Mouse (Mus musculus): ENCODE data around the gene Tjp1. TPM values are rescaled to one million over a fixed set of nuclear protein-coding genes. Genes with fewer than 3 reads are reported as not detected.

Gene Tjp1
- polyA plus RNA-seq, 1 experiment from 2014 or later = 33.9 TPM

GRCm38 (mm10) chr7:65484170-65484778 lies 43.3 kb downstream of the Tjp1 start:
- ATAC-seq (ENCODE audit: low FRiP score, low read depth) = no peak
- Histone ChIP-seq H3K36me3 (no peaks in the 10 kb centered on the region), H3K4me1 (peaks cover 8% of the 10 kb centered on the region), H3K27me3 (no peaks in the 10 kb centered on the region), H3K27ac (replicated peaks) (no peak overlapping the region), H3K9me3 (no peaks in the 10 kb centered on the region), H3K4me2 (replicated peaks) (no peak overlapping the region), H3K9ac (replicated peaks) (no peak overlapping the region), H3K4me3 (no peak overlapping the region)
- WGBS = 78% methylated on average over 5 of the region's 5 CpGs

- H3K9me3 ChIP-seq = no peaks in the 10 kb centered on the region
- H3K4me3 ChIP-seq = no peak overlapping the region
- peaks cover 8% of the 10 kb centered on the region for H3K4me1 ChIP-seq
- no peak overlapping the region for H3K27ac ChIP-seq (replicated peaks)
- WGBS = 71% methylated on average over 2 of the region's 2 CpGs
- H3K27me3 ChIP-seq = no peaks in the 10 kb centered on the region
- H3K36me3 ChIP-seq = no peaks in the 10 kb centered on the region
- no peak for ATAC-seq (ENCODE audit: low FRiP score, low read depth)
- H3K4me2 ChIP-seq (replicated peaks) = no peak overlapping the region
- H3K9ac ChIP-seq (replicated peaks) = no peak overlapping the region
These were observed 45.4 kb downstream of the Tjp1 start for GRCm38 (mm10) chr7:65482216-65482615.

- Histone ChIP-seq H3K9ac (replicated peaks) (no peak overlapping the region), H3K27ac (replicated peaks) (no peak overlapping the region), H3K4me2 (replicated peaks) (no peak overlapping the region), H3K27me3 (peaks cover 4% of the 10 kb centered on the region; the same call in 1 of the 2 replicates), H3K9me3 (no peaks in the 10 kb centered on the region), H3K4me1 (peaks cover 3% of the 10 kb centered on the region; the same call in 1 of the 2 replicates), H3K4me3 (no peak overlapping the region), H3K36me3 (no peaks in the 10 kb centered on the region)
- no peak for ATAC-seq (ENCODE audit: low FRiP score, low read depth)
- 89% methylated on average over 3 of the region's 3 CpGs for WGBS
These were observed 55.5 kb downstream of the Tjp1 start for GRCm38 (mm10) chr7:65472048-65472447.

- H3K9ac ChIP-seq (replicated peaks) = no peak overlapping the region
- 83% methylated on average over 6 of the region's 6 CpGs for WGBS
- ATAC-seq (ENCODE audit: low FRiP score, low read depth) = no peak
- H3K27ac ChIP-seq (replicated peaks) = no peak overlapping the region
- H3K4me3 ChIP-seq = no peak overlapping the region
- H3K4me2 ChIP-seq (replicated peaks) = no peak overlapping the region
- H3K27me3 ChIP-seq = peaks cover 4% of the 10 kb centered on the region; the same call in 1 of the 2 replicates
- no peaks in the 10 kb centered on the region for H3K9me3 ChIP-seq
- no peaks in the 10 kb centered on the region for H3K36me3 ChIP-seq
- H3K4me1 ChIP-seq = peaks cover 3% of the 10 kb centered on the region; the same call in 1 of the 2 replicates
These were observed 56.2 kb downstream of the Tjp1 start for GRCm38 (mm10) chr7:65471406-65471805.

- Histone ChIP-seq H3K27me3 (peaks cover 4% of the 10 kb centered on the region; the same call in 1 of the 2 replicates), H3K36me3 (no peaks in the 10 kb centered on the region), H3K27ac (replicated peaks) (no peak overlapping the region), H3K9ac (replicated peaks) (no peak overlapping the region), H3K9me3 (no peaks in the 10 kb centered on the region), H3K4me3 (no peak overlapping the region), H3K4me1 (peaks cover 3% of the 10 kb centered on the region; the same call in 1 of the 2 replicates), H3K4me2 (replicated peaks) (no peak overlapping the region)
- ATAC-seq (ENCODE audit: low FRiP score, low read depth) = no peak
- WGBS = 38% methylated on average over 8 of the region's 8 CpGs
These were observed 57.4 kb downstream of the Tjp1 start for GRCm38 (mm10) chr7:65470214-65470613.

GRCm38 (mm10) chr7:65469666-65470065 lies 57.9 kb downstream of the Tjp1 start:
- no peak overlapping the region for H3K4me2 ChIP-seq (replicated peaks)
- H3K27me3 ChIP-seq = peaks cover 4% of the 10 kb centered on the region; the same call in 1 of the 2 replicates
- H3K9me3 ChIP-seq = no peaks in the 10 kb centered on the region
- WGBS = 36% methylated on average over 6 of the region's 6 CpGs
- no peaks in the 10 kb centered on the region for H3K36me3 ChIP-seq
- H3K9ac ChIP-seq (replicated peaks) = no peak overlapping the region
- H3K27ac ChIP-seq (replicated peaks) = no peak overlapping the region
- ATAC-seq (ENCODE audit: low FRiP score, low read depth) = no peak
- no peak overlapping the region for H3K4me3 ChIP-seq
- H3K4me1 ChIP-seq = peaks cover 3% of the 10 kb centered on the region; the same call in 1 of the 2 replicates

GRCm38 (mm10) chr7:65468191-65468590 lies 59.4 kb downstream of the Tjp1 start:
- Histone ChIP-seq H3K36me3 (no peaks in the 10 kb centered on the region), H3K27me3 (peaks cover 4% of the 10 kb centered on the region; the same call in 1 of the 2 replicates), H3K9ac (replicated peaks) (no peak overlapping the region), H3K9me3 (no peaks in the 10 kb centered on the region), H3K4me3 (no peak overlapping the region), H3K4me2 (replicated peaks) (no peak overlapping the region), H3K4me1 (peaks cover 3% of the 10 kb centered on the region; the same call in 1 of the 2 replicates), H3K27ac (replicated peaks) (no peak overlapping the region)
- ATAC-seq (ENCODE audit: low FRiP score, low read depth) = no peak
- 88% methylated on average over 8 of the region's 8 CpGs for WGBS

GRCm38 (mm10) chr7:65467306-65468021 lies 60.1 kb downstream of the Tjp1 start:
- no peak for ATAC-seq (ENCODE audit: low FRiP score, low read depth)

GRCm38 (mm10) chr7:65466137-65466536 lies 61.4 kb downstream of the Tjp1 start:
- Histone ChIP-seq H3K4me2 (replicated peaks) (no peak overlapping the region), H3K27me3 (peaks cover 4% of the 10 kb centered on the region; the same call in 1 of the 2 replicates), H3K9me3 (no peaks in the 10 kb centered on the region), H3K4me1 (peaks cover 3% of the 10 kb centered on the region; the same call in 1 of the 2 replicates), H3K9ac (replicated peaks) (no peak overlapping the region), H3K36me3 (no peaks in the 10 kb centered on the region), H3K4me3 (no peak overlapping the region), H3K27ac (replicated peaks) (no peak overlapping the region)
- ATAC-seq (ENCODE audit: low FRiP score, low read depth) = no peak
- WGBS = 37% methylated on average over 11 of the region's 11 CpGs

More at GRCm38 (mm10) chr7:65467306-65468021, 60.1 kb downstream of the Tjp1 start:
- Histone ChIP-seq H3K27ac (replicated peaks) (no peak overlapping the region), H3K4me1 (peaks cover 3% of the 10 kb centered on the region; the same call in 1 of the 2 replicates), H3K27me3 (peaks cover 4% of the 10 kb centered on the region; the same call in 1 of the 2 replicates), H3K4me3 (no peak overlapping the region), H3K4me2 (replicated peaks) (no peak overlapping the region), H3K36me3 (no peaks in the 10 kb centered on the region), H3K9ac (replicated peaks) (no peak overlapping the region), H3K9me3 (no peaks in the 10 kb centered on the region)
- 92% methylated on average over 4 of the region's 4 CpGs for WGBS

GRCm38 (mm10) chr7:65464518-65465037 lies 63.0 kb downstream of the Tjp1 start:
- Histone ChIP-seq H3K4me2 (replicated peaks) (no peak overlapping the region), H3K27me3 (peaks cover 4% of the 10 kb centered on the region; the same call in 1 of the 2 replicates), H3K4me1 (no peaks in the 10 kb centered on the region; the same call in 1 of the 2 replicates), H3K9me3 (no peaks in the 10 kb centered on the region), H3K4me3 (no peak overlapping the region), H3K36me3 (no peaks in the 10 kb centered on the region), H3K9ac (replicated peaks) (no peak overlapping the region), H3K27ac (replicated peaks) (no peak overlapping the region)
- 93% methylated on average over 3 of the region's 3 CpGs for WGBS
- ATAC-seq (ENCODE audit: low FRiP score, low read depth) = no peak

- Histone ChIP-seq H3K4me1 (no peaks in the 10 kb centered on the region; the same call in 1 of the 2 replicates), H3K9me3 (no peaks in the 10 kb centered on the region), H3K4me3 (no peak overlapping the region), H3K27me3 (peaks cover 4% of the 10 kb centered on the region; the same call in 1 of the 2 replicates), H3K9ac (replicated peaks) (no peak overlapping the region), H3K27ac (replicated peaks) (no peak overlapping the region), H3K36me3 (no peaks in the 10 kb centered on the region), H3K4me2 (replicated peaks) (no peak overlapping the region)
- 81% methylated on average over 4 of the region's 4 CpGs for WGBS
- ATAC-seq (ENCODE audit: low FRiP score, low read depth) = no peak
These were observed 64.1 kb downstream of the Tjp1 start for GRCm38 (mm10) chr7:65463438-65463837.

- no peak for ATAC-seq (ENCODE audit: low FRiP score, low read depth)
- no peaks in the 10 kb centered on the region for H3K36me3 ChIP-seq
- no peak overlapping the region for H3K27ac ChIP-seq (replicated peaks)
- no peaks in the 10 kb centered on the region for H3K27me3 ChIP-seq
- H3K4me2 ChIP-seq (replicated peaks) = no peak overlapping the region
- H3K9me3 ChIP-seq = no peaks in the 10 kb centered on the region
- H3K4me1 ChIP-seq = no peaks in the 10 kb centered on the region; the same call in 1 of the 2 replicates
- H3K9ac ChIP-seq (replicated peaks) = no peak overlapping the region
- no peak overlapping the region for H3K4me3 ChIP-seq
- WGBS = 86% methylated on average over 1 of the region's 1 CpGs
These were observed 66.2 kb downstream of the Tjp1 start for GRCm38 (mm10) chr7:65461412-65461811.

All from midbrain, embryonic 12.5 days (tissue).